9 mouse cellular contexts compared by ENCODE assay signal in the genomic region with DNA sequence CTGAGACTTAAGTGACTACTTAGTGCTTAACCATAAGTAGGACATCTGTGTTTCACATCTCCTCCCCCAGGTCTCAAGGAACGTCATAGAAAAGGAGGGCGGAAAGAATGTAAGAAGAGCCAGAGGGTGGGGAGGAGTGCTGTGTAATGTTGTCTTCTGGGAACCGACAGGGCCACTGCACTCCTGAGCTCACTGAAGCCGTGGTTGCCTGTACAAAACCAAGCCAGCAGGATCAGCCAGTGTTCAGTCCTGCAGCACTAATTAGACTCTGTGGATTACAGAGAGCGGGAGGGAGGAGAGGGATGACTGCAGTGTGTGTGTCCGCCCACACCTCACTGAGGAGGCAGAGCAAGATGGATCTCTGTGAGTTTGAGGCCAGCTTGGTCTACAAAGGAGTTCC. TPM values are rescaled to one million over a fixed set of nuclear protein-coding genes. Genes with fewer than 3 reads are reported as not detected.
DNase-seq lines count a peak whose midpoint lies in the region; ATAC-seq lines count a peak whose summit lies in the region.
"Had no signal": no experiment of that assay in that cellular context is flagged by ENCODE, and none has a peak within 500 bp of the region (broad histone marks: within the 10 kb centered on the region; RNA-seq: fewer than 3 reads in every experiment).

No protein-coding gene starts in this region.

- H3K4me2 ChIP-seq in hindbrain, embryonic 12.5 days (replicated peaks), result no peak overlapping the region
- no peak overlapping the region for H3K4me2 ChIP-seq in midbrain, embryonic 14.5 days (ENCODE audit: low read length)

- peak; percentile 58 for DNase-seq in layer of hippocampus, adult 9-11 months
- no peak for DNase-seq in layer of hippocampus, adult 11-12 months (ENCODE audit: low spot score)
- peak; percentile 77 for DNase-seq in cerebellum, adult 9-10 months
- DNase-seq in midbrain, embryonic 14.5 days, result peak; percentile 46
- DNase-seq in urinary bladder, postnatal 4 days (ENCODE audit: low spot score in 2 of 2), result no peak
- no peak for DNase-seq in B cell, adult 2 months
- DNase-seq in heart, adult 8-10 months (ENCODE audit: low spot score), result no peak

- peaks cover 8% of the 10 kb centered on the region for H3K9me3 ChIP-seq in hindbrain, embryonic 12.5 days (replicated peaks)
- peaks cover 9% of the 10 kb centered on the region for H3K9me3 ChIP-seq in midbrain, embryonic 14.5 days (ENCODE audit: control insufficient read depth, low read length)

- no peak overlapping the region for H3K9ac ChIP-seq in hindbrain, embryonic 12.5 days
- no peak overlapping the region for H3K9ac ChIP-seq in midbrain, embryonic 14.5 days (replicated peaks; ENCODE audit: low read length)

- H3K4me3 ChIP-seq in hindbrain, embryonic 12.5 days, result no peak overlapping the region
- no peak overlapping the region for H3K4me3 ChIP-seq in midbrain, embryonic 14.5 days (replicated peaks; ENCODE audit: low read depth, low read length)
- H3K4me3 ChIP-seq: megakaryocyte, embryonic 14.5 days had no signal

- peak; percentile 75 for ATAC-seq in hindbrain, embryonic 12.5 days (ENCODE audit: low FRiP score)
- no peak for ATAC-seq in midbrain, embryonic 14.5 days (ENCODE audit: low FRiP score, low TSS enrichment)

- H3K4me1 ChIP-seq in hindbrain, embryonic 12.5 days, result peaks cover 15% of the 10 kb centered on the region
- peaks cover 12% of the 10 kb centered on the region; the same call in 1 of the 2 replicates for H3K4me1 ChIP-seq in midbrain, embryonic 14.5 days (ENCODE audit: control insufficient read depth, insufficient read depth, low read length)

- H3K27me3 ChIP-seq in hindbrain, embryonic 12.5 days, result no peaks in the 10 kb centered on the region
- no peaks in the 10 kb centered on the region for H3K27me3 ChIP-seq in midbrain, embryonic 14.5 days (ENCODE audit: control insufficient read depth, insufficient read depth, low read length)

- H3K36me3 ChIP-seq in hindbrain, embryonic 12.5 days, result no peaks in the 10 kb centered on the region
- H3K36me3 ChIP-seq in midbrain, embryonic 14.5 days (ENCODE audit: control insufficient read depth, insufficient read depth, low read length), result no peaks in the 10 kb centered on the region

- no peak overlapping the region; the same call in 1 of the 2 replicates for H3K27ac ChIP-seq in hindbrain, embryonic 12.5 days
- no peak overlapping the region for H3K27ac ChIP-seq in midbrain, embryonic 14.5 days (replicated peaks; ENCODE audit: low read depth, low read length)

- 32% methylated on average over 6 of the region's 6 CpGs for WGBS in hindbrain, embryonic 12.5 days
- 40% methylated on average over 6 of the region's 6 CpGs for WGBS in midbrain, embryonic 14.5 days

RNA-seq across cellular contexts. Expression of gene Wdfy2, which starts 13.5 kb away (rescaled TPM):
- polyA plus RNA-seq in hindbrain, embryonic 12.5 days (2016; fragmentation: Nextera tagmentation; extraction: Ambion mirVana), result 14.2 and 15.0 TPM in 2 replicates
- polyA plus RNA-seq in midbrain, embryonic 14.5 days (2014; fragmentation: Nextera tagmentation; extraction: Ambion mirVana), result 9.1 and 13.0 TPM in 2 replicates
- total RNA-seq in heart, adult 8-10 months (2022), result 1 to 10 TPM; 5.8 to 7.2 (median 6.1) TPM

Comparison
In these comparisons a context has a peak if more than half of its experiments do, and no peak if none do; other contexts are left out.
1. DNase-seq: peak in layer of hippocampus, adult 9-11 months (single experiment), cerebellum, adult 9-10 months (single experiment) and midbrain, embryonic 14.5 days (single experiment); none in layer of hippocampus, adult 11-12 months (single experiment), urinary bladder, postnatal 4 days (0 of 2), B cell, adult 2 months (0 of 2) and heart, adult 8-10 months (single experiment).